Mouse (Mus musculus) cerebellum, postnatal 25 days (tissue): ENCODE data around the gene Ano3.

Source experiments
- DNase-seq, 2 experiments: peaks; one replicate each; pipeline ENCODE4 v3.0.0; 2021; ENCODE audit warnings: mixed read lengths in 2 of 2

Ano3 gene

GRCm38 (mm10) chr2:110806302-110807093 is 144.2 kb downstream of the Ano3 start:
- DNase-seq: no peak

- peak in 1 of 2 experiments; percentile 9 for DNase-seq
These were observed 154.8 kb downstream of the Ano3 start for GRCm38 (mm10) chr2:110795928-110796327.

GRCm38 (mm10) chr2:110795433-110795832 is 155.3 kb downstream of the Ano3 start:
- no peak for DNase-seq

- DNase-seq: no peak
These were observed 163.3 kb downstream of the Ano3 start for GRCm38 (mm10) chr2:110787396-110787795.

- DNase-seq: no peak
These were observed 191.3 kb downstream of the Ano3 start for GRCm38 (mm10) chr2:110759434-110759833.

- DNase-seq: no peak
These were observed 193.2 kb downstream of the Ano3 start for GRCm38 (mm10) chr2:110757556-110757955.

- no peak for DNase-seq
These were observed 210.2 kb downstream of the Ano3 start for GRCm38 (mm10) chr2:110740493-110740892.

GRCm38 (mm10) chr2:110739781-110740180 is 210.9 kb downstream of the Ano3 start:
- DNase-seq: no peak

- no peak for DNase-seq
These were observed 212.7 kb downstream of the Ano3 start for GRCm38 (mm10) chr2:110737981-110738380.

- no peak for DNase-seq
These were observed 213.5 kb downstream of the Ano3 start for GRCm38 (mm10) chr2:110737236-110737635.

GRCm38 (mm10) chr2:110726106-110726505 is 224.6 kb downstream of the Ano3 start:
- peak in 1 of 2 experiments; percentile 5 for DNase-seq

- DNase-seq: no peak
These were observed 228.5 kb downstream of the Ano3 start for GRCm38 (mm10) chr2:110722208-110722607.

GRCm38 (mm10) chr2:110721290-110721753 is 229.4 kb downstream of the Ano3 start, which contains the start of gene Muc15:
Gene Muc15, plus strand, starts transcription at chr2:110721340.
- DNase-seq: peak; percentile 24 to 48

- DNase-seq: no peak
These were observed 231.7 kb downstream of the Ano3 start for GRCm38 (mm10) chr2:110719051-110719450.

GRCm38 (mm10) chr2:110710055-110710720 is 240.5 kb downstream of the Ano3 start:
- DNase-seq: peak in 1 of 2 experiments; percentile 37

- DNase-seq: no peak
These were observed 241.3 kb downstream of the Ano3 start for GRCm38 (mm10) chr2:110709436-110709835.

- DNase-seq: no peak
These were observed 279.6 kb downstream of the Ano3 start for GRCm38 (mm10) chr2:110671071-110671624.

GRCm38 (mm10) chr2:110663329-110663728 is 287.4 kb downstream of the Ano3 start:
- DNase-seq: no peak

- DNase-seq: no peak
These were observed 305.9 kb downstream of the Ano3 start for GRCm38 (mm10) chr2:110644846-110645245.

- DNase-seq: no peak
These were observed 306.4 kb downstream of the Ano3 start for GRCm38 (mm10) chr2:110644358-110644757.
